In the genomic region with DNA sequence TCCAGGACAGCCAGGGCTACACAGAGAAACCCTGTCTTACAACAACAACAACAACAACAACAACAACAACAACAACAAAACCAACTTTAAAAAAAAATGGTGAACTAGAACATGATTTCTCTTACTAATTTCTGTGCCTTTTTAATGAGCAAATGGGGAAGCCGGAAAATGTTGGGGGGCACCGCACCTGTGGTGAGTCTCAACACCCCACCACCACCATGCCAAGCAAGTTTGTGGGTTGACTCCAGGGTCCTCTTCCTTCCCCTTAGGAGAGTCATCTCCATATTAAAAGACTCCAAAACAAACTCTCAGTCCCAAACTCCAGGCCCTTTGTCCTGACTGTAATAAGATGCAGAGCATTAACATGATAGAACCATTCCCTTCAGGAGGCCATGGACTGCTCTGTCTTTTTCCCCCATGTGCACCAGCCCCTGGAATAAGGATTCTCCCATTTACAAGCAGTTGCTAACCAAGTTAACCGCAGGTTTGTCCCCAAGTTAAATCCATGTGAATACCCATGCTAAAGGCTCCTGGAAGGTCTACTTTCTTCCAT, we compare ENCODE assay signal across 14 mouse cellular contexts.
"Had no signal": no experiment of that assay in that cellular context is flagged by ENCODE, and none has a peak within 500 bp of the region (broad histone marks: within the 10 kb centered on the region; RNA-seq: fewer than 3 reads in every experiment).

No protein-coding gene starts in this region.

- H3K4me2 ChIP-seq: limb, embryonic 13.5 days; liver, embryonic 15.5 days; midbrain, embryonic 12.5 days had no signal

- H3K9ac ChIP-seq: limb, embryonic 13.5 days; liver, embryonic 15.5 days; midbrain, embryonic 12.5 days had no signal

- DNase-seq: kidney, adult 9 months; kidney, postnatal 36 days; layer of hippocampus, adult 9-11 months; layer of hippocampus, postnatal 36 days; left cerebral cortex, postnatal 4 days; lung, adult 2 months; lung, postnatal 36 days; thymus, postnatal 4 days had no signal

- H3K4me1 ChIP-seq: liver, embryonic 15.5 days had no signal

- H3K36me3 ChIP-seq: limb, embryonic 13.5 days; liver, embryonic 15.5 days; midbrain, embryonic 12.5 days had no signal

- H3K27me3 ChIP-seq: limb, embryonic 13.5 days; liver, embryonic 15.5 days; midbrain, embryonic 12.5 days had no signal

- H3K4me3 ChIP-seq: limb, embryonic 13.5 days; liver, embryonic 15.5 days; midbrain, embryonic 12.5 days; myocyte had no signal

- ATAC-seq: lung, postnatal 0 days had no signal

- H3K9me3 ChIP-seq: limb, embryonic 13.5 days; liver, embryonic 15.5 days had no signal

- H3K27ac ChIP-seq: limb, embryonic 13.5 days; liver, embryonic 15.5 days; midbrain, embryonic 12.5 days; stomach, postnatal 0 days had no signal
